Mouse (Mus musculus) E14TG2a.4 (cell line): ENCODE measurements around the gene Grk6.
"Not testable (repeated sequence)": the region's sequence is repeated elsewhere in the genome, so short reads cannot be mapped to it uniquely, and the experiment has no call there.

Source experiments
- CTCF ChIP-seq: conservative IDR thresholded peaks from 2 replicates; pipeline ENCODE4 v1.5.1; 2014; ENCODE audit warnings: low read length
- NANOG ChIP-seq: IDR thresholded peaks from 2 replicates; pipeline ENCODE4 v1.6.1; 2014; ENCODE audit warnings: borderline replicate concordance, low read length, mixed read lengths
- POU5F1 ChIP-seq: IDR thresholded peaks from 2 replicates; pipeline ENCODE4 v1.6.1; 2014; ENCODE audit warnings: low read length, borderline replicate concordance

GRCm38 (mm10) chr13:55437111-55437629 lies 7.7 kb upstream of the Grk6 start:
- not testable (repeated sequence) for TF ChIP-seq CTCF, POU5F1, NANOG
